Mouse (Mus musculus) hindbrain, embryonic 14.5 days (tissue): Measurements from ENCODE around the gene Ndufs8. TPM values are rescaled to one million over a fixed set of nuclear protein-coding genes. Genes with fewer than 3 reads are reported as not detected.

Experiments
- ATAC-seq: fragments of 200-750 bp; cut with Nextera tagmentation; 2 replicates; pipeline ENCODE4 v1.8.0; 2017; ENCODE audit warnings: moderate number of reproducible peaks, mild to moderate bottlenecking, moderate TSS enrichment, moderate library complexity; ENCODE audit not compliant: low FRiP score
- DNase-seq: peaks from one replicate; pipeline ENCODE4 v3.0.0-alpha.2; 2015; ENCODE audit warnings: low spot score
- H3K27ac ChIP-seq: fragments of 300-500 bp; sonication (generic); 2 replicates; pipeline ENCODE4 v1.5.1; 2014; ENCODE audit warnings: mild to moderate bottlenecking, moderate library complexity
- H3K27me3 ChIP-seq: fragments of 300-500 bp; sonication (generic); 2 replicates; pipeline ENCODE4 v1.6.1; 2014; ENCODE audit warnings: mild to moderate bottlenecking, low read length, mixed read lengths; ENCODE audit not compliant: control insufficient read depth, insufficient read depth
- H3K36me3 ChIP-seq: fragments of 300-500 bp; sonication (generic); replicated peaks from 2 replicates; pipeline ENCODE4 v1.6.1; 2014; ENCODE audit not compliant: control insufficient read depth, insufficient read depth
- H3K4me1 ChIP-seq: fragments of 300-500 bp; sonication (generic); replicated peaks from 2 replicates; pipeline ENCODE4 v1.6.1; 2014; ENCODE audit warnings: antibody characterized with exemption, low read length, mixed read lengths; ENCODE audit not compliant: control insufficient read depth, insufficient read depth
- H3K4me2 ChIP-seq: fragments of 300-500 bp; sonication (generic); replicated peaks from 2 replicates; pipeline ENCODE4 v1.6.1; 2014; ENCODE audit warnings: mild to moderate bottlenecking, moderate library complexity
- H3K4me3 ChIP-seq: fragments of 300-500 bp; sonication (generic); replicated peaks from 2 replicates; pipeline ENCODE4 v1.5.1; 2014; ENCODE audit warnings: mild to moderate bottlenecking, low read length
- H3K9ac ChIP-seq: fragments of 300-500 bp; sonication (generic); 2 replicates; pipeline ENCODE4 v1.6.1; 2014
- H3K9me3 ChIP-seq: fragments of 300-500 bp; sonication (generic); 2 replicates; pipeline ENCODE4 v1.6.1; 2016; ENCODE audit warnings: low read length; ENCODE audit not compliant: control insufficient read depth
- WGBS: fragments of 180-500 bp; shearing (Covaris S2); extraction: QIAGEN DNeasy Blood & Tissue Kit; methylation state at CpG from one replicate; pipeline ENCODE4 v1.1.7; 2014; 5-methylcytosine and 5-hydroxymethylcytosine counted together
- polyA plus RNA-seq: library from polyadenylated mRNA; unstranded; fragments of >200 nt; fragmentation: Nextera tagmentation; extraction: Ambion mirVana; gene quantifications from 2 replicates; pipeline ENCODE4 v1.2.1, GENCODE M21; 2014

Ndufs8 gene
- polyA plus RNA-seq, 1 experiment from 2014 or later = 332 TPM

- Histone ChIP-seq H3K36me3 (peaks cover 36% of the 10 kb centered on the region), H3K27me3 (no peaks in the 10 kb centered on the region), H3K27ac (no peak overlapping the region), H3K9me3 (no peaks in the 10 kb centered on the region), H3K9ac (no peak overlapping the region), H3K4me2 (0 out of 2 replicates have a peak overlapping the region, but pooled peaks have one; percentile 61), H3K4me1 (peaks cover 10% of the 10 kb centered on the region), H3K4me3 (no peak overlapping the region)
- DNase-seq (no peak), ATAC-seq (no peak)
- WGBS = 78% methylated on average over 8 of the region's 8 CpGs
Observed at GRCm38 (mm10) chr19:3907876-3908660, 4.5 kb downstream of the Ndufs8 start.

GRCm38 (mm10) chr19:3906795-3907786 is 5.5 kb downstream of the Ndufs8 start, which contains the start of gene Tcirg1:
TSS of gene Tcirg1 (minus strand) at chr19:3907133.
- WGBS = 7% methylated on average over 36 of the region's 36 CpGs
- Histone ChIP-seq H3K9ac (peak within 1 kb of the TSS; percentile 49), H3K4me1 (peaks cover 9% of the 10 kb centered on the region), H3K9me3 (no peaks in the 10 kb centered on the region), H3K27ac (no peak within 1 kb of the TSS), H3K36me3 (peaks cover 36% of the 10 kb centered on the region), H3K27me3 (no peaks in the 10 kb centered on the region), H3K4me2 (peak within 1 kb of the TSS; percentile 61), H3K4me3 (peak within 1 kb of the TSS; percentile 34)
- DNase-seq = peak; percentile 40
- no peak; the same call in 1 of the 2 replicates for ATAC-seq

- H3K4me2 ChIP-seq = peak overlapping the region; percentile 61
- peak overlapping the region; percentile 49 for H3K9ac ChIP-seq
- H3K27ac ChIP-seq = no peak overlapping the region
- H3K36me3 ChIP-seq = peaks cover 35% of the 10 kb centered on the region
- ATAC-seq (no peak), DNase-seq (no peak)
- 53% methylated on average over 10 of the region's 10 CpGs for WGBS
- peak overlapping the region; percentile 34 for H3K4me3 ChIP-seq
- no peaks in the 10 kb centered on the region for H3K9me3 ChIP-seq
- H3K27me3 ChIP-seq = no peaks in the 10 kb centered on the region
- H3K4me1 ChIP-seq = 0 out of 2 replicates have a peak, but pooled peaks cover 3% of the 10 kb centered on the region
Observed at GRCm38 (mm10) chr19:3906326-3906725, 6.2 kb downstream of the Ndufs8 start.

GRCm38 (mm10) chr19:3905261-3905969 is 7.2 kb downstream of the Ndufs8 start:
- H3K4me1 ChIP-seq = 0 out of 2 replicates have a peak, but pooled peaks cover 3% of the 10 kb centered on the region
- 60% methylated on average over 6 of the region's 6 CpGs for WGBS
- no peak overlapping the region for H3K4me3 ChIP-seq
- H3K27me3 ChIP-seq = no peaks in the 10 kb centered on the region
- peaks cover 26% of the 10 kb centered on the region for H3K36me3 ChIP-seq
- no peaks in the 10 kb centered on the region for H3K9me3 ChIP-seq
- no peak for ATAC-seq
- H3K4me2 ChIP-seq = peak overlapping the region; percentile 61
- 0 out of 2 replicates have a peak overlapping the region, but pooled peaks have one; percentile 16 for H3K9ac ChIP-seq
- no peak for DNase-seq
- no peak overlapping the region; the same call in 1 of the 2 replicates for H3K27ac ChIP-seq

- ATAC-seq (no peak), DNase-seq (no peak)
- H3K36me3 ChIP-seq = peaks cover 15% of the 10 kb centered on the region
- 74% methylated on average over 10 of the region's 10 CpGs for WGBS
- H3K4me3 ChIP-seq = no peak overlapping the region
- 0 out of 2 replicates have a peak, but pooled peaks cover 3% of the 10 kb centered on the region for H3K4me1 ChIP-seq
- H3K27ac ChIP-seq = no peak overlapping the region
- H3K9ac ChIP-seq = no peak overlapping the region
- no peak overlapping the region for H3K4me2 ChIP-seq
- no peaks in the 10 kb centered on the region for H3K27me3 ChIP-seq
- no peaks in the 10 kb centered on the region for H3K9me3 ChIP-seq
Observed at GRCm38 (mm10) chr19:3904363-3904675, 8.3 kb downstream of the Ndufs8 start.

GRCm38 (mm10) chr19:3903648-3904362 is 8.8 kb downstream of the Ndufs8 start:
- Histone ChIP-seq H3K27ac (no peak overlapping the region), H3K27me3 (no peaks in the 10 kb centered on the region), H3K9ac (no peak overlapping the region), H3K4me2 (no peak overlapping the region), H3K4me1 (0 out of 2 replicates have a peak, but pooled peaks cover 3% of the 10 kb centered on the region), H3K36me3 (peaks cover 10% of the 10 kb centered on the region), H3K9me3 (no peaks in the 10 kb centered on the region), H3K4me3 (no peak overlapping the region)
- no peak for DNase-seq
- WGBS = 60% methylated on average over 25 of the region's 25 CpGs
- no peak for ATAC-seq

GRCm38 (mm10) chr19:3902966-3903365 is 9.6 kb downstream of the Ndufs8 start:
- 77% methylated on average over 12 of the region's 12 CpGs for WGBS
- H3K27ac ChIP-seq = no peak overlapping the region
- ATAC-seq = no peak
- 0 out of 2 replicates have a peak, but pooled peaks cover 3% of the 10 kb centered on the region for H3K4me1 ChIP-seq
- 0 out of 2 replicates have a peak, but pooled peaks cover 2% of the 10 kb centered on the region for H3K36me3 ChIP-seq
- H3K9ac ChIP-seq = no peak overlapping the region
- DNase-seq = no peak
- no peaks in the 10 kb centered on the region for H3K9me3 ChIP-seq
- no peak overlapping the region for H3K4me3 ChIP-seq
- no peak overlapping the region for H3K4me2 ChIP-seq
- H3K27me3 ChIP-seq = no peaks in the 10 kb centered on the region

- ATAC-seq = no peak
- Histone ChIP-seq H3K36me3 (peaks cover 17% of the 10 kb centered on the region), H3K9me3 (no peaks in the 10 kb centered on the region), H3K4me3 (no peak overlapping the region), H3K27ac (no peak overlapping the region), H3K27me3 (no peaks in the 10 kb centered on the region), H3K9ac (no peak overlapping the region), H3K4me2 (no peak overlapping the region), H3K4me1 (no peaks in the 10 kb centered on the region)
- no peak for DNase-seq
- 94% methylated on average over 4 of the region's 4 CpGs for WGBS
Observed at GRCm38 (mm10) chr19:3899618-3900017, 13.0 kb downstream of the Ndufs8 start.
